ENCODE assay signal across 8 mouse cellular contexts in genomic region chr14:121450504-121451423, GRCm38 (mm10). TPM values are rescaled to one million over a fixed set of nuclear protein-coding genes. Genes with fewer than 3 reads are reported as not detected.
DNase-seq lines count a peak whose midpoint lies in the region; ATAC-seq lines count a peak whose summit lies in the region.

No protein-coding gene starts in this region.

- H3K9ac ChIP-seq in intestine, embryonic 14.5 days (ENCODE audit: low read length): no peak overlapping the region

- peak; percentile 33 to 63 for DNase-seq in urinary bladder, adult 18-20 months (ENCODE audit: low spot score in 2 of 2)
- no peak for DNase-seq in urinary bladder, postnatal 10 days (ENCODE audit: low spot score)
- peak; percentile 54 for DNase-seq in embryo, embryonic 9.5 days (ENCODE audit: extremely low spot score)
- DNase-seq in gastrocnemius, postnatal 36 days: peak; percentile 43 to 51
- DNase-seq in intestine, embryonic 14.5 days (ENCODE audit: low spot score): peak; percentile 72
- DNase-seq in left cerebral cortex, postnatal 14 days (ENCODE audit: low spot score in 2 of 2): peak; percentile 59 to 60
- DNase-seq in right cerebral cortex, postnatal 36 days (ENCODE audit: low spot score in 2 of 2): peak; percentile 12 to 27

- no peak overlapping the region for H3K27ac ChIP-seq in intestine, embryonic 14.5 days (ENCODE audit: low read depth)

- WGBS in intestine, embryonic 14.5 days: 17% methylated on average over 18 of the region's 18 CpGs

- peak overlapping the region; percentile 48 for H3K4me2 ChIP-seq in intestine, embryonic 14.5 days (ENCODE audit: low read length)

- peak; percentile 54 for ATAC-seq in intestine, embryonic 14.5 days (replicated peaks; ENCODE audit: low FRiP score, low TSS enrichment, low read depth)
- ATAC-seq in megakaryocyte-erythroid progenitor cell, adult 5-6 weeks (replicated peaks; ENCODE audit: low FRiP score, low TSS enrichment, poor library complexity, severe bottlenecking): peak; percentile 67

- intact Hi-C loops in gastrocnemius, postnatal 36 days (cut with DNase I): loop anchor here (2.0 to 5.0 kb wide), 3 partner anchors 113 to 618 kb away; no protein-coding TSS in a partner anchor
- intact Hi-C loops in left cerebral cortex, postnatal 14 days (cut with DNase I): loop anchor here (1.0 to 2.0 kb wide), 2 partner anchors 171 to 620 kb away; no protein-coding TSS in a partner anchor

- H3K27me3 ChIP-seq in intestine, embryonic 14.5 days (replicated peaks; ENCODE audit: control insufficient read depth, insufficient read depth, low read length): no peaks in the 10 kb centered on the region

- H3K36me3 ChIP-seq in intestine, embryonic 14.5 days (ENCODE audit: control insufficient read depth, insufficient read depth, low read length): no peaks in the 10 kb centered on the region

- H3K9me3 ChIP-seq in intestine, embryonic 14.5 days (ENCODE audit: control insufficient read depth, low read length): peaks cover 4% of the 10 kb centered on the region; the same call in 1 of the 2 replicates

- 0 out of 2 replicates have a peak, but pooled peaks cover 3% of the 10 kb centered on the region for H3K4me1 ChIP-seq in intestine, embryonic 14.5 days (replicated peaks; ENCODE audit: control insufficient read depth, insufficient read depth, low read length)

- H3K4me3 ChIP-seq in intestine, embryonic 14.5 days (ENCODE audit: low read depth, low read length): peak overlapping the region; percentile 19; the same call in 1 of the 2 replicates

RNA-seq across cellular contexts. Expression of gene Slc15a1, which starts 54.3 kb away (rescaled TPM):
- total RNA-seq in gastrocnemius, postnatal 36 days (2021): not detected
- 0.39 and 0.89 TPM in 2 replicates for polyA plus RNA-seq in intestine, embryonic 14.5 days (2014; fragmentation: Nextera tagmentation; extraction: Ambion mirVana)
- total RNA-seq in left cerebral cortex, postnatal 14 days (2021): under 1 TPM; 0.11 TPM
- total RNA-seq in megakaryocyte-erythroid progenitor cell, adult 5-6 weeks (2014; fragmentation: Nextera tagmentation): not detected in 2 replicates
- total RNA-seq in megakaryocyte-erythroid progenitor cell, adult 5-6 weeks (2017): 0.28 TPM in 1 of 2 replicates, not detected in the other
